Mouse (Mus musculus) limb, embryonic 10.5 days (tissue): ENCODE results near the gene Zfp941. TPM values are rescaled to one million over a fixed set of nuclear protein-coding genes. Genes with fewer than 3 reads are reported as not detected.

ENCODE experiments used
- DNase-seq: peaks from one replicate; pipeline ENCODE4 v3.0.0-alpha.2; 2017; ENCODE audit warnings: low spot score
- H3K27ac ChIP-seq: fragments of 300-500 bp; sonication (generic); 2 replicates; pipeline ENCODE4 v1.5.1; 2016; ENCODE audit warnings: mild to moderate bottlenecking
- H3K27me3 ChIP-seq: fragments of 300-500 bp; sonication (generic); 2 replicates; pipeline ENCODE4 v1.6.1; 2016; ENCODE audit warnings: low read depth, mild to moderate bottlenecking; ENCODE audit not compliant: poor library complexity, severe bottlenecking
- H3K36me3 ChIP-seq: fragments of 300-500 bp; sonication (generic); 2 replicates; pipeline ENCODE4 v1.6.1; 2016; ENCODE audit warnings: mild to moderate bottlenecking, moderate library complexity
- H3K4me1 ChIP-seq: fragments of 300-500 bp; sonication (generic); 2 replicates; pipeline ENCODE4 v1.6.1; 2016
- H3K4me3 ChIP-seq: fragments of 300-500 bp; sonication (generic); 2 replicates; pipeline ENCODE4 v1.5.1; 2016; ENCODE audit warnings: mild to moderate bottlenecking, moderate library complexity
- H3K9me3 ChIP-seq: fragments of 300-500 bp; sonication (generic); replicated peaks from 2 replicates; pipeline ENCODE4 v1.6.1; 2016; ENCODE audit warnings: mild to moderate bottlenecking
- WGBS: fragments of 180-500 bp; shearing (Covaris S2); methylation state at CpG from one replicate; pipeline ENCODE4 v1.1.7; 2016; 5-methylcytosine and 5-hydroxymethylcytosine counted together
- polyA plus RNA-seq: library from polyadenylated mRNA; unstranded; fragments of >200 nt; fragmentation: Nextera tagmentation; extraction: Ambion mirVana; gene quantifications from 2 replicates; pipeline ENCODE4 v1.2.1, GENCODE M21; 2016

Zfp941 gene
- polyA plus RNA-seq, 1 experiment from 2014 or later, result 2.1 TPM

GRCm38 (mm10) chr7:140834968-140835757 lies 13.2 kb upstream of the Zfp941 start, which contains the start of gene Urah:
Gene Urah, plus strand, starts transcription at chr7:140835018.
- H3K27me3 ChIP-seq, result peaks cover 14% of the 10 kb centered on the region

GRCm38 (mm10) chr7:140833341-140833740 lies 11.4 kb upstream of the Zfp941 start:
- Histone ChIP-seq H3K4me3 (no peak overlapping the region), H3K27ac (no peak overlapping the region), H3K9me3 (no peaks in the 10 kb centered on the region), H3K36me3 (no peaks in the 10 kb centered on the region), H3K27me3 (0 out of 2 replicates have a peak, but pooled peaks cover 4% of the 10 kb centered on the region), H3K4me1 (peaks cover 4% of the 10 kb centered on the region; the same call in 1 of the 2 replicates)
- DNase-seq, result no peak
- 91% methylated on average over 4 of the region's 4 CpGs for WGBS

More at GRCm38 (mm10) chr7:140834968-140835757, 13.2 kb upstream of the Zfp941 start, which contains the start of gene Urah:
- H3K4me3 ChIP-seq, result no peak within 1 kb of the TSS
- WGBS, result 45% methylated on average over 20 of the region's 20 CpGs
- H3K4me1 ChIP-seq, result peaks cover 4% of the 10 kb centered on the region; the same call in 1 of the 2 replicates
- no peaks in the 10 kb centered on the region for H3K36me3 ChIP-seq
- no peak within 1 kb of the TSS for H3K27ac ChIP-seq
- DNase-seq, result no peak
- no peaks in the 10 kb centered on the region for H3K9me3 ChIP-seq

DNA sequence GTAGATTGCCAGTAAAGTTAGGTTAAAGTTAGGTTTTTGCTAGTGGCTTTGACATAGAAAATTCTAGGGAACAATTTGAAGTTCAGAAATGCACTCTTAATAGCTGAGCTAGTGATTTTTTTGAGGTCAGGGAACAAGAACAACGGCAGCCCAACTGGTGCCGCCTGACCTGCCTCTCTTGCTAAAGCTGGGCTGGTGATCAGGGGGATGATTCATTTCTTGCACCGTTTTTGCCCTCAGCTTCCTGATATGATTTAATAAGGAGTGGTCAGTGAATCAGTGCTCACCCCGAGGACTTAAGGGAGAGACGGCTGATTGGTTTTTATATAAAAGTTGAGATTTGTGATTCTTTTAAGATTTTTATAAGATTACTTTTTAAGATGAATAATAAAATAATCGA lies 9.5 kb upstream of the Zfp941 start:
- H3K4me3 ChIP-seq, result no peak overlapping the region
- H3K36me3 ChIP-seq, result no peaks in the 10 kb centered on the region
- H3K4me1 ChIP-seq, result peaks cover 4% of the 10 kb centered on the region; the same call in 1 of the 2 replicates
- 83% methylated on average over 6 of the region's 6 CpGs for WGBS
- 0 out of 2 replicates have a peak, but pooled peaks cover 9% of the 10 kb centered on the region for H3K27me3 ChIP-seq
- no peak for DNase-seq
- H3K9me3 ChIP-seq, result no peaks in the 10 kb centered on the region
- no peak overlapping the region for H3K27ac ChIP-seq

GRCm38 (mm10) chr7:140828171-140828881 lies 6.3 kb upstream of the Zfp941 start:
- Histone ChIP-seq H3K9me3 (no peaks in the 10 kb centered on the region), H3K4me3 (no peak overlapping the region), H3K27ac (no peak overlapping the region), H3K4me1 (no peaks in the 10 kb centered on the region), H3K36me3 (no peaks in the 10 kb centered on the region), H3K27me3 (0 out of 2 replicates have a peak, but pooled peaks cover 6% of the 10 kb centered on the region)
- WGBS, result 49% methylated on average over 8 of the region's 8 CpGs
- DNase-seq, result no peak

- Histone ChIP-seq H3K4me3 (no peak overlapping the region), H3K4me1 (peaks cover 11% of the 10 kb centered on the region), H3K36me3 (no peaks in the 10 kb centered on the region), H3K27me3 (0 out of 2 replicates have a peak, but pooled peaks cover 6% of the 10 kb centered on the region), H3K27ac (no peak overlapping the region), H3K9me3 (no peaks in the 10 kb centered on the region)
- no peak for DNase-seq
- WGBS, result 90% methylated on average over 4 of the region's 4 CpGs
Observed at GRCm38 (mm10) chr7:140822731-140823130, 753 bp upstream of the Zfp941 start.

DNA sequence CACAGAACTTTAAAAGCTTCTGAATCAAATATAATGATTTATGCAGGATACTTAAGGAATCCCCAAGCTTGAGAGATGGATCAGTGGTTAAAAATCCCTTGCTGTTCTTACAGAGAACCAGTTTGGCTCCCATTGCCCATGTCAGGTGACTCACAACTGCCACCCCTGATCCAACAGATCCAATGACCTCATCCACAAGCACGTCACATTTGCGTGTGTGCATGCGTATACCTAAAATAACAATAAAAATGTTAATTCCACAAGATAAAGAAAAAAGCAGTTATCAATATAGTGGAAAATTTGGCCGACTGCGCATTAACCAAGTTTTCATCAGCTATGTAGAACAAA lies 699 bp downstream of the Zfp941 start:
- 59% methylated on average over 5 of the region's 5 CpGs for WGBS
- no peak for DNase-seq

DNA sequence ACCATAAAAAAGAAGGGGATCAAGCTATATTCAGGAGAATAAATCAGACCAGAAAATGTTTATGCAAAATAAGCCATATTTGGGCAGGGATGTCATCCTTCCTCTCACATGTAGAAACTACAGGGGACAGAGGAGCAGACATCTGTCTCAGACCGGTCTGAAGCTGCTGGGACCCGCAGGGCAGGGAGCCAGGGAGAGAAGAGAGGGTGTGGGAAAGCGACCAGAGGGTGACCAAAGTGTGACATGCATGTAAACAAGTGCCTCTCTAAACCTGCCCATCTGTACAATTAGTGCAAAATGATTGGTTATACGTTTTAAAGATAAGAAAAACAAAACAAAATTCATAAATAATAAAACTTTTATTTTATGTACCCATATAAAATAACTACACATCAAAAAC lies 1.8 kb downstream of the Zfp941 start:
- H3K36me3 ChIP-seq, result no peaks in the 10 kb centered on the region
- H3K4me1 ChIP-seq, result peaks cover 11% of the 10 kb centered on the region
- no peak overlapping the region for H3K27ac ChIP-seq
- WGBS, result 77% methylated on average over 4 of the region's 4 CpGs
- H3K4me3 ChIP-seq, result no peak overlapping the region
- no peak for DNase-seq
- no peaks in the 10 kb centered on the region for H3K27me3 ChIP-seq
- H3K9me3 ChIP-seq, result no peaks in the 10 kb centered on the region

More for the DNA sequence above, 699 bp downstream of the Zfp941 start:
- H3K36me3 ChIP-seq, result no peaks in the 10 kb centered on the region
- H3K27me3 ChIP-seq, result no peaks in the 10 kb centered on the region
- H3K4me3 ChIP-seq, result peak overlapping the region; percentile 64
- H3K9me3 ChIP-seq, result no peaks in the 10 kb centered on the region
- H3K4me1 ChIP-seq, result peaks cover 11% of the 10 kb centered on the region
- 0 out of 2 replicates have a peak overlapping the region, but pooled peaks have one; percentile 65 for H3K27ac ChIP-seq

DNA sequence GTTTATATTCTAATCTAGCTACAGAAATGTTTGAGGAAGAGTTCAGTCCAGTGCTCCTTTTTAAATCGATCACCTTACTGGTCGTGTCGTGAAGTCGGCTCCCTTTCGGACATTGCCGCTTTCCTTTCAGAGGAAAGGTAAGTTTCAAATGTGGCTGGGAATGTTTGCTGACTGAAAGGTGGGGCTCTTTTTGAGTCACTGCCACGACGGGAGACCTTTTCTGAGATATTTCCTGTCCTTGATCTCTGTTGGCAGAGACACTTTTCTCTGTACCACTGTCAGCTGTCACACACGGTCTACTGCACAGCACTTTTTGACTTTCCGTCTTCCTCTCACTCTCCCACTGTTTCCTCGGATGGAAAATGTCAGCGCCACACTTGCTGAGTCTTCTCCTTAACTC lies 9.1 kb downstream of the Zfp941 start:
- Histone ChIP-seq H3K27me3 (no peaks in the 10 kb centered on the region), H3K9me3 (no peaks in the 10 kb centered on the region), H3K4me3 (no peak overlapping the region), H3K27ac (no peak overlapping the region), H3K4me1 (no peaks in the 10 kb centered on the region), H3K36me3 (peaks cover 22% of the 10 kb centered on the region)
- no peak for DNase-seq
- WGBS, result 91% methylated on average over 12 of the region's 12 CpGs

DNA sequence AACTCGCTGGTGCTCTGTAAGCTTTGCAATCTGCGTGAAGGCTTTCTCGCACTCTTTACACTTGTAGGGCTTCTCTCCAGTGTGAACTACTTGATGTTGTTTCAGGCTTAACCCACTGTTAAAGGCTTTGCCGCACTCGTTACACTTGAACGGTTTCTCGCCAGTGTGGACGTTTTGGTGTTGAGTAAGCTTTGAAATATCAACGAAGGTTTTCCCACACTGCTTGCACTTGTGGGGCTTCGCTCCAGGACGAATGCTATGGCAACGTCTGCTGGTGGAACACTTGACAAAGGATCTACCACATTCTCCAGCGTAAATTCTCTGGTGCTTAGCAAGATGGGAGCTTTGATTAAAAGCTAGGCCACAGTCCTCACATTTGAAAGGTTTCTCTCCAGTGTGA lies 10.3 kb downstream of the Zfp941 start:
- Histone ChIP-seq H3K9me3 (no peaks in the 10 kb centered on the region), H3K4me3 (no peak overlapping the region), H3K36me3 (peaks cover 22% of the 10 kb centered on the region), H3K4me1 (no peaks in the 10 kb centered on the region), H3K27me3 (no peaks in the 10 kb centered on the region), H3K27ac (no peak overlapping the region)
- 94% methylated on average over 13 of the region's 13 CpGs for WGBS
- no peak for DNase-seq

DNA sequence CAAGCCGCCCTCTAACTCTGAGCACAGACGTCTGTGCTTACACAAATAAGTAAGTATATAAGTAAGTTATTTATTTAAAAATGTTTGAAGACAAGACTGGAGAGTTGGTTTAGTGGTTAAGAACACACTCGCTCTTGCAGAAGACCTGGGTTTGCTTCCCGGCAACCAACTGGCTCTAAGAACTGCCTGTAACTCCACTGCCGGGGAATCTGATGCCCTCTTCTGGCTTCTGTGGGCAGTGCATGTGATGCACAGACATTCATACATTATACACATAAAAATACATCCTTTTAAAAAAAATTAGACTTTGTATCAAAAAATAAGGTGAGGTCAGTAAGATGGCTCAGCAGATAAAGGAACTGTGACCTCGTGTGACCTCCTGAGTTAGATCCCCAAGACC lies 11.5 kb downstream of the Zfp941 start:
- H3K27me3 ChIP-seq, result no peaks in the 10 kb centered on the region
- peaks cover 22% of the 10 kb centered on the region for H3K36me3 ChIP-seq
- H3K27ac ChIP-seq, result no peak overlapping the region
- H3K9me3 ChIP-seq, result no peaks in the 10 kb centered on the region
- no peak overlapping the region for H3K4me3 ChIP-seq
- no peaks in the 10 kb centered on the region for H3K4me1 ChIP-seq
- no peak for DNase-seq
- 92% methylated on average over 6 of the region's 6 CpGs for WGBS

DNA sequence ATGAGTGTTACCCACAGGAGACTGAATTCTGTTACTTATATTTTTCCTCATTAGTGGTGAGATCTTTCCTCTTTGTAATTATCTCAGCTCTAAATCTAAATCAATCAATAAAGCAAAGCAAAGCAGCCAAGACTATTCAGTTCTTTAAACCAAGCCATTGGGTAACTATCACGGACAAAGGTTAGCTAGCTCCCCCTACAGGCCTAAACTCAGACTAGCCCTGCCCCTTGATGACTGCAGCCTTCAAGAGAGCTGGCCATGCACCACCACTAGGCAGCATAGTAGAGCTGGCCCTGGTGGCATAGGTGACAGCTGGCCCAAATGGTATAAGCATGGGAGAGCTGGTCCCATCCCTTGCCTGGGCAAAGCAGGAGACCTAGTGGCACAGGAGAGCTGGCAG lies 16.3 kb downstream of the Zfp941 start:
- no peaks in the 10 kb centered on the region for H3K27me3 ChIP-seq
- DNase-seq, result no peak
- H3K4me1 ChIP-seq, result no peaks in the 10 kb centered on the region
- H3K27ac ChIP-seq, result no peak overlapping the region
- H3K4me3 ChIP-seq, result no peak overlapping the region
- no peaks in the 10 kb centered on the region for H3K9me3 ChIP-seq
- no peaks in the 10 kb centered on the region; the same call in 1 of the 2 replicates for H3K36me3 ChIP-seq
- 11% methylated on average over 1 of the region's 1 CpGs for WGBS

DNA sequence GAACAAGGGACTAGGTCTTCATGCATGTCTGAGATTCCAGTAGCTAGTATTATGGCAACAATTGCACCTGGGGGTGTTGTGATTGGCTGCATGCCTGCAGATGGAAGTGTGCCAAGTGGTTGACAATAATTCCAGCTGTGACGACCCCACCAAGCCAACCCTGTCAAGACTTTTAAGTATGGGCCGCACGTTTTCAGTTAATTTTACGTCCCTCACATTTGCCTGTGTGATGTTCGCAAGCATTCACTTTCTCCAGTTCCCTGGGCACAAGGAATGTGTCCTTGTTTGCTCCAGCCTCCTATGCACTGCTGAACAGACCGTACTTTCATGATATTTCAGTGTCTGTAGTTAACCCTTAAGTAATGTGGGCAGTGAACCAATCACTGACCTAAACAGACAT lies 19.3 kb downstream of the Zfp941 start:
- no peaks in the 10 kb centered on the region for H3K9me3 ChIP-seq
- H3K27ac ChIP-seq, result no peak overlapping the region
- H3K27me3 ChIP-seq, result no peaks in the 10 kb centered on the region
- H3K4me1 ChIP-seq, result no peaks in the 10 kb centered on the region
- no peak for DNase-seq
- H3K36me3 ChIP-seq, result no peaks in the 10 kb centered on the region
- WGBS, result 87% methylated on average over 6 of the region's 6 CpGs
- no peak overlapping the region for H3K4me3 ChIP-seq

DNA sequence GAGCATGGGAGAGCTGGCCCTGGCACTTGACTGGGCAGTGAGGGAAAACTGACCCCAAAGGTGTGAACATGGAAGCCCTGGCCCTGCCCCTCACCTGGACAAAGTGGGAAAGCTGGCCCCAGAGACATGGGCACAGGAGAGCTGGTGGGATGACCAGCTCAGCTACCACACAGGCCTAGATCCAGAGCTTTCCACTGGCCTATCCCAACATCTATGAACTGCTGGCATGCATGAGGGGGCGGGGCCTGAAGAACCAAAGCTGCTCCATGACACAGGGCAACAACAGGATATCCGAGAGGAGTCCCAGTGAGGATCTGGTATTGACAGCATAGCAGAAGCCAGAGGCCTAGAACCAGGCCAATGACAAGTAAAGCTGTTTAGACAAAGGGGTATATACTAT lies 23.8 kb downstream of the Zfp941 start:
- H3K27ac ChIP-seq, result no peak overlapping the region
- 83% methylated on average over 2 of the region's 2 CpGs for WGBS
- H3K4me3 ChIP-seq, result no peak overlapping the region
- DNase-seq, result no peak
- H3K4me1 ChIP-seq, result no peaks in the 10 kb centered on the region
- no peaks in the 10 kb centered on the region for H3K27me3 ChIP-seq
- H3K36me3 ChIP-seq, result no peaks in the 10 kb centered on the region
- H3K9me3 ChIP-seq, result no peaks in the 10 kb centered on the region
